Mouse (Mus musculus): Measurements from ENCODE around the gene Slc9a4. TPM values are rescaled to one million over a fixed set of nuclear protein-coding genes. Genes with fewer than 3 reads are reported as not detected.

The Slc9a4 gene
- polyA plus RNA-seq, 1 experiment from 2014 or later: not detected

DNA sequence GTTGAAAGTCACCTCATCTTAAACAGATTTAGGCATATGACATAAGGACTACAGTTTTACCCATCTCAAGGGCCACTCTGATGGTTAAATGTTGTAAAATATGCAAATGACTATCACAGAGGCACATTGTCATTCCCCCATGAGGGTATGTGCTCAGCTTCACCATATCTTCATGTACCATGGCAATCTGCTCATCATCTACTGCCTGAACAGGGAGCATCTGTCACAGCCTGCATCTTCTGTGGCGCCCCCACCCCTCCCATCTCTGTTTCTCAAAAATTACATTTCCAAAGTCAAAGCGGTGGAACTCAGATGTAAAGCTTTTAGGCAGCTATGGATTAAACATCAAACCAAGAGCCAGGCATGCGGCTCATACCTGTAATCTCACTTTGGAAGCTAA lies 48.6 kb downstream of the Slc9a4 start:
- DNase-seq (ENCODE audit: low spot score): no peak
- Histone ChIP-seq H3K4me1 (replicated peaks; ENCODE audit: control insufficient read depth, insufficient read depth, low read length) (no peaks in the 10 kb centered on the region), H3K9ac (no peak overlapping the region), H3K27ac (no peak overlapping the region), H3K36me3 (replicated peaks; ENCODE audit: control insufficient read depth, insufficient read depth) (no peaks in the 10 kb centered on the region), H3K4me3 (replicated peaks; ENCODE audit: low read length) (no peak overlapping the region), H3K9me3 (ENCODE audit: control insufficient read depth, low read length) (no peaks in the 10 kb centered on the region), H3K27me3 (ENCODE audit: control insufficient read depth, insufficient read depth, low read length) (no peaks in the 10 kb centered on the region), H3K4me2 (replicated peaks) (no peak overlapping the region)
- ATAC-seq (ENCODE audit: low FRiP score): no peak
- 90% methylated on average over 3 of the region's 3 CpGs for WGBS

DNA sequence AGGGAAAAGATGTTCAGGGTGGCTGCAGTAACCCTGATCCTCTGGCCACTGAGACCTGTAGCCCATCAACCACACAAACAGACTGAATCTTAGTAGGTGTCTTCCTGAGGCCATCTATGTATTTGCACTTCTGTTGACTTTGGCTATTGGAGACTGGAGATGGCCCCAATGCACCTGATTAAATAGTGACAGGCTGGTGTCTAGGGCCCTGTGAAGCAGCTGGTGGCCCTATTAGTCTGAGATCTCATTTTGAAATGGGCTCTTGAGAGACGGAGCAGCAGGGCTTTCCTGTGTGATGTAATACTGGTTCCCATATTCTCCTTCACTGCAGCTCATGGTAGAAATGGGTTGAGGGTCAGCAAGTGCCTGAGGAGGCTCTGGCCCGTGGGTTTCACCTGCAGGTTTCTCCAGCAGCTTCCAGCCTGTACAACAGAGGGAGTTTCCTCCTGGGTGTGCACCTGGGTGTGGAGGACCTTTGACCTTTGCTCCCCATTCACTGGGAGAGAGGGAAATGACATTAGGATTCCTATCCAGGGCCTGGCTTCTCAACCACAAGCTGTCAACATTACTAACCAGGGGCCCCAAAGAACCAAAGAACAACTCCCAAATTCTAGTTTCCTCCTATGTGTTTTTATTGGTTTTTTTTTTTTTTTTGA lies 52.7 kb downstream of the Slc9a4 start:
- ATAC-seq (ENCODE audit: low FRiP score) (no peak), DNase-seq (ENCODE audit: low spot score) (no peak)
- Histone ChIP-seq H3K9ac (no peak overlapping the region), H3K4me3 (replicated peaks; ENCODE audit: low read length) (no peak overlapping the region), H3K4me2 (replicated peaks) (no peak overlapping the region), H3K4me1 (replicated peaks; ENCODE audit: control insufficient read depth, insufficient read depth, low read length) (no peaks in the 10 kb centered on the region), H3K9me3 (ENCODE audit: control insufficient read depth, low read length) (no peaks in the 10 kb centered on the region), H3K27me3 (ENCODE audit: control insufficient read depth, insufficient read depth, low read length) (no peaks in the 10 kb centered on the region), H3K27ac (no peak overlapping the region), H3K36me3 (replicated peaks; ENCODE audit: control insufficient read depth, insufficient read depth) (no peaks in the 10 kb centered on the region)
- WGBS: 47% methylated on average over 2 of the region's 2 CpGs

DNA sequence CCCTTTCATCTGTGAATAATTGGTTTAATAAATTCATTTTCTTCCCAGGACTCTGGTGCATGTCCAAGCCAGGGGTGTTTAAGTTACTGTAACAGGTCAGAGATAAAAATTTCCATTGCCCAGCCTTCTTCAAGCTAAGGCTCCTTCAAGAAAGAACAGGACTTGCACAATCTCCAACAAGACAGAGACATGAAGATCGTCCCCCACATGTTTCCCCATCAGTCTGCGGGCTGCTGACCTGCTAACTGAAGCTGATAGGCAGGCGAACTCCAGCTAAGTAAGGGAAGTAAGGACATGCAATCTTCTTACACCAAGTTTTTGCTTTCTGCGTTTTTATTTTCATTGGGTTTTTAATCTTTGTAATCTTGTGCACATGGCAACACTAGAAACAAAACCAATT lies 54.7 kb downstream of the Slc9a4 start:
- WGBS: 57% methylated on average over 4 of the region's 4 CpGs

DNA sequence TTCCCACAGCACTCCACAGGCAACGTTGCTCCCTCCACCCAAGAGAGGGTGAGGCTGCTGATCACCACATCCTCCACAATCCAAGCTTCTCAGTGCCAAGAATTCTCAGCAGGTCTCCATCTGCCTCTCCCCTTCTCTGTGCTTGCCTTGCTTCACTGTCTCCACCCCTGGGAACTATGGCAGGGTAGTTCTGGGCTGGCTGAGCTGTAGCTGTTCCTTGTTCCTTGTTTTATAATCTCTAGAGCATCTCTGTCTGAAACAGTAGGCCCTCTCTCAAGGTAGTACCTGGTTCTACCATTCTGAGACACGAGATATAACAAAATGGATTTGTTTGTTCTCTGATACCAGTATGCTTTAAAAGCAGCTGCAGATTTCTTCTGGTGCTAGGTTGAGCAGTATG lies 68.4 kb downstream of the Slc9a4 start:
- Histone ChIP-seq H3K36me3 (replicated peaks; ENCODE audit: control insufficient read depth, insufficient read depth) (no peaks in the 10 kb centered on the region), H3K4me2 (replicated peaks) (no peak overlapping the region), H3K27ac (no peak overlapping the region), H3K4me3 (replicated peaks; ENCODE audit: low read length) (no peak overlapping the region), H3K27me3 (ENCODE audit: control insufficient read depth, insufficient read depth, low read length) (no peaks in the 10 kb centered on the region), H3K9ac (no peak overlapping the region), H3K4me1 (replicated peaks; ENCODE audit: control insufficient read depth, insufficient read depth, low read length) (no peaks in the 10 kb centered on the region), H3K9me3 (ENCODE audit: control insufficient read depth, low read length) (no peaks in the 10 kb centered on the region)
- 80% methylated on average over 2 of the region's 2 CpGs for WGBS
- DNase-seq (ENCODE audit: low spot score): no peak
- ATAC-seq (ENCODE audit: low FRiP score): no peak

More for the DNA sequence above, 54.7 kb downstream of the Slc9a4 start:
- H3K4me1 ChIP-seq (replicated peaks; ENCODE audit: control insufficient read depth, insufficient read depth, low read length): no peaks in the 10 kb centered on the region
- H3K4me2 ChIP-seq (replicated peaks): no peak overlapping the region
- no peak overlapping the region for H3K4me3 ChIP-seq (replicated peaks; ENCODE audit: low read length)
- no peak overlapping the region for H3K9ac ChIP-seq
- no peaks in the 10 kb centered on the region for H3K9me3 ChIP-seq (ENCODE audit: control insufficient read depth, low read length)
- DNase-seq (ENCODE audit: low spot score) (no peak), ATAC-seq (ENCODE audit: low FRiP score) (no peak)
- no peaks in the 10 kb centered on the region for H3K27me3 ChIP-seq (ENCODE audit: control insufficient read depth, insufficient read depth, low read length)
- no peak overlapping the region for H3K27ac ChIP-seq
- no peaks in the 10 kb centered on the region for H3K36me3 ChIP-seq (replicated peaks; ENCODE audit: control insufficient read depth, insufficient read depth)

DNA sequence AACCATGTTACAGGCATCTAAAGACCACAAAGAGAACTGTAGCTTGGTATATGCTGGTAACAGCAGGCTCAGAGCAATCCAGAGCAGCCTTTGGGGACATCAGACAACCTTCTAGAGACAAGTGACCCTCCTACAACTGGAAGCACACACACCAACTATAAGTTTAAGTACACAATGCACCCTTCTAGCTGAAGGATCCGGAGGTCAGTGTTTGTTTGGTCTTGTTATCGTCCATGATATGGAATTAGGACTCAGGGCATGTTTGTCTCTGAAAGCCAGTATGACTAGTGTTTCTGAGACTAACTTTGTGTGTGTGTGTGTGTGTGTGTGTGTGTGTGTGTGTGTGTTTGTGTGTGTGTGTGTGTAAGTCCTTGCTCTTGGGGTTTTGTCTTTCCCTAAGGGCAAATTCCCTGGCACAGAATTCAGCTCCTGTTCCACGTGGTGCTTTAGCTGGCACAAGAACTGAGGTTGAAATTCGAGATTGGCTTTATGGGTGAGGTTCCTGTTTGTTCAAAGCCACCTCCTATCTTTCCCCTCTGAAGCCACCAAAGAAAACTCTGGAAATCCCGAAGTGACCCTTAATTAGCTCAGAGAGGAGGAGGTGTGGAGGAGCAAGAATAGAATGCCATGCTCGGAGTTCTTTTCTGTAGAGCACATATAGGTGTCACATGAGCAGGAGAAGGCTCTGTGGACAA lies 71.1 kb downstream of the Slc9a4 start:
- no peak overlapping the region for H3K4me2 ChIP-seq (replicated peaks)
- H3K9ac ChIP-seq: no peak overlapping the region
- no peak overlapping the region for H3K27ac ChIP-seq
- no peak for ATAC-seq (ENCODE audit: low FRiP score)
- H3K36me3 ChIP-seq (replicated peaks; ENCODE audit: control insufficient read depth, insufficient read depth): no peaks in the 10 kb centered on the region
- no peak for DNase-seq (ENCODE audit: low spot score)
- no peak overlapping the region for H3K4me3 ChIP-seq (replicated peaks; ENCODE audit: low read length)
- 79% methylated on average over 6 of the region's 6 CpGs for WGBS
- H3K9me3 ChIP-seq (ENCODE audit: control insufficient read depth, low read length): no peaks in the 10 kb centered on the region
- no peaks in the 10 kb centered on the region for H3K27me3 ChIP-seq (ENCODE audit: control insufficient read depth, insufficient read depth, low read length)
- no peaks in the 10 kb centered on the region for H3K4me1 ChIP-seq (replicated peaks; ENCODE audit: control insufficient read depth, insufficient read depth, low read length)

DNA sequence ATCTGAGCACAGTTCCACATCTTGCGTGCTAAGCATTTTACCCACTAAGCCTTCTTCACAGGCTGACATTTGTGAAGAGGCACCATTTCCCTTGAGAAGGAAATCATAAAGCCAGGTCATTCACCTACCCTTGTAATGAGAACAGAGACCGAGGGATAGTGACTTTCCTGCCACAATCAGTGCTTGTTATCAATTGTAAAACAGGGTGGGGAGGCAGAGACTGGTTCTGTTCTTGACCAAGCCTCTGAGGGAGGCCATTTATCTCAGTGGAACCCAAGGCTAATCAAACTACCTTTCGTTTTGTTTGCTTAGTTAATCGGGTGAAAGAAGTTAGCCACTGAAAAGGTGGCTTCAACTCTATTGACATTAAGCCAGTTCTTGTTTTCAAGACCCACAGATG lies 77.2 kb downstream of the Slc9a4 start:
- Histone ChIP-seq H3K4me3 (replicated peaks; ENCODE audit: low read length) (no peak overlapping the region), H3K27me3 (ENCODE audit: control insufficient read depth, insufficient read depth, low read length) (no peaks in the 10 kb centered on the region), H3K36me3 (replicated peaks; ENCODE audit: control insufficient read depth, insufficient read depth) (no peaks in the 10 kb centered on the region), H3K4me1 (replicated peaks; ENCODE audit: control insufficient read depth, insufficient read depth, low read length) (no peaks in the 10 kb centered on the region), H3K27ac (no peak overlapping the region), H3K9ac (no peak overlapping the region), H3K9me3 (ENCODE audit: control insufficient read depth, low read length) (no peaks in the 10 kb centered on the region), H3K4me2 (replicated peaks) (no peak overlapping the region)
- DNase-seq (ENCODE audit: low spot score): no peak
- no peak for ATAC-seq (ENCODE audit: low FRiP score)
- 81% methylated on average over 4 of the region's 4 CpGs for WGBS

DNA sequence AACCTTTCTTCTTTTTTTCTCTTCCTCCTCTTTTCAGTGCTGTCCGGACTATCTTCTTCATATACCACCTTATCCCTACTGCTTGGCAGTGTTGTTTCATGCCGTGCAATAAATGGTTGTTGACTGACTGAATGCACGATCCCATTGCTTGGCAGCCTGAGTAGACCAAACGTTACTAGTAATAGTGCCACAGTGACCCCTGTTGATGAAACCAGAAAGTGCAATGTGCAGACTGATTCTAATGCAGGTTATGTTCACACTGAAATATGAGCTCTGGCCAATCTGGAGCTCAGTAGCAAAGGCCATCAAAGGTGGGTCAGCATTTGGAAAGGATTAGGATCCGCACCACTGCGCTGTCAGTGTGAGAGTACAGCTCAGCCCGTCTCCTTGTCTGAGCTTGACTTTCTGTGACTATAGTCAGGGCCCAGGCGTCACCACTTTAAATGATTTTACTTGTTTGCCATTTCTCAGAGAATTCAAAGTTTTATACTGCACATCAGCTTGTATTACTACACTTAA lies 78.2 kb downstream of the Slc9a4 start:
- Histone ChIP-seq H3K4me1 (replicated peaks; ENCODE audit: control insufficient read depth, insufficient read depth, low read length) (no peaks in the 10 kb centered on the region), H3K4me3 (replicated peaks; ENCODE audit: low read length) (no peak overlapping the region), H3K9me3 (ENCODE audit: control insufficient read depth, low read length) (no peaks in the 10 kb centered on the region), H3K9ac (no peak overlapping the region), H3K36me3 (replicated peaks; ENCODE audit: control insufficient read depth, insufficient read depth) (no peaks in the 10 kb centered on the region), H3K4me2 (replicated peaks) (no peak overlapping the region), H3K27ac (no peak overlapping the region), H3K27me3 (ENCODE audit: control insufficient read depth, insufficient read depth, low read length) (no peaks in the 10 kb centered on the region)
- WGBS: 51% methylated on average over 8 of the region's 8 CpGs
- ATAC-seq (ENCODE audit: low FRiP score) (no peak), DNase-seq (ENCODE audit: low spot score) (peak; percentile 72)

DNA sequence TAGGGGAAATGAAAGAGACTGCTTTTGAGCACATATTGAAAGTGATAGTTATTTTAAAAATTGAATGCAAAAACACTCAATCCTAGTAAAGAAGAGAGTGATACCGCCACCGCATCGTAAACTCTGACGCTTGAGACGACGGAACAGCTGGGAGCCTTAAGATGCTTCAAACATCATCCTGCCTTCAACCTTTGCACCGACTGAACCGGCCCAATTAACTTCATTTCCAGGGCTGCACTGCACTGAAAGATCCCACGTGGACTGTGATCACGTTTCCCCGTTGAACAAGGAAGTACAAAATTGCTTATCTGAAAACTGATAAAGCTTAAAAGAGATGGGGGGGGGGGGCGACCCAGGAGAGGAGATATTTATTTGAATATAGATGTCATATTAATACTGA lies 79.1 kb downstream of the Slc9a4 start:
- Histone ChIP-seq H3K9me3 (ENCODE audit: control insufficient read depth, low read length) (no peaks in the 10 kb centered on the region), H3K4me3 (replicated peaks; ENCODE audit: low read length) (no peak overlapping the region), H3K36me3 (replicated peaks; ENCODE audit: control insufficient read depth, insufficient read depth) (no peaks in the 10 kb centered on the region), H3K27ac (no peak overlapping the region), H3K27me3 (ENCODE audit: control insufficient read depth, insufficient read depth, low read length) (no peaks in the 10 kb centered on the region), H3K4me2 (replicated peaks) (no peak overlapping the region), H3K4me1 (replicated peaks; ENCODE audit: control insufficient read depth, insufficient read depth, low read length) (no peaks in the 10 kb centered on the region), H3K9ac (no peak overlapping the region)
- ATAC-seq (ENCODE audit: low FRiP score) (no peak), DNase-seq (ENCODE audit: low spot score) (no peak)
- 71% methylated on average over 12 of the region's 12 CpGs for WGBS

DNA sequence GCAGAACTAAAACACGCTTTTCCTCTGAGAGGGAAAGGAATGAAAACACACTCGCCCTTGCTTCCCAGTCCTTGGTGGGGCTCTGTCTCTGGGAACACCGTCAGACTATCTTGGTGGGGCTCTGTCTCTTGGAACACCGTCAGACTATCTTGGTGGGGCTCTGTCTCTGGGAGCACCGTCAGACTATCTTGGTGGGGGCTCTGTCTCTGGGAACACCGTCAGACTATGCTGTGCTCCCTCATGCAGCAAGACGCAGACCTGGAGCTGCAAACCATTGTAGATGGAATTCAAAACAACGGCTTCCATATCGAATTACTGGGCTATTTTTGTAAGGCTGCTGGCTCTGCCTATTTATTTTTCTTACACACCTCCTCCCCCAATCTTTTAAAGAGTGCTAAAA lies 79.6 kb downstream of the Slc9a4 start:
- Histone ChIP-seq H3K4me1 (replicated peaks; ENCODE audit: control insufficient read depth, insufficient read depth, low read length) (no peaks in the 10 kb centered on the region), H3K27me3 (ENCODE audit: control insufficient read depth, insufficient read depth, low read length) (no peaks in the 10 kb centered on the region), H3K4me3 (replicated peaks; ENCODE audit: low read length) (no peak overlapping the region), H3K9me3 (ENCODE audit: control insufficient read depth, low read length) (no peaks in the 10 kb centered on the region), H3K9ac (no peak overlapping the region), H3K36me3 (replicated peaks; ENCODE audit: control insufficient read depth, insufficient read depth) (no peaks in the 10 kb centered on the region), H3K27ac (no peak overlapping the region), H3K4me2 (replicated peaks) (no peak overlapping the region)
- no peak for ATAC-seq (ENCODE audit: low FRiP score)
- WGBS: 72% methylated on average over 9 of the region's 9 CpGs
- DNase-seq (ENCODE audit: low spot score): no peak

All from hindbrain, embryonic 14.5 days (tissue).